Mouse (Mus musculus): Measurements from ENCODE around the gene Hmox2. TPM values are rescaled to one million over a fixed set of nuclear protein-coding genes. Genes with fewer than 3 reads are reported as not detected.

Hmox2 gene
- polyA plus RNA-seq, 1 experiment from 2014 or later, result 85.2 TPM

GRCm38 (mm10) chr16:4773289-4773970 lies 47.3 kb downstream of the Hmox2 start:
- no peak for ATAC-seq (ENCODE audit: insufficient read depth, low FRiP score)
- 47% methylated on average over 1 of the region's 1 CpGs for WGBS
- H3K36me3 ChIP-seq (ENCODE audit: control insufficient read depth, insufficient read depth, low read length), result no peaks in the 10 kb centered on the region

DNA sequence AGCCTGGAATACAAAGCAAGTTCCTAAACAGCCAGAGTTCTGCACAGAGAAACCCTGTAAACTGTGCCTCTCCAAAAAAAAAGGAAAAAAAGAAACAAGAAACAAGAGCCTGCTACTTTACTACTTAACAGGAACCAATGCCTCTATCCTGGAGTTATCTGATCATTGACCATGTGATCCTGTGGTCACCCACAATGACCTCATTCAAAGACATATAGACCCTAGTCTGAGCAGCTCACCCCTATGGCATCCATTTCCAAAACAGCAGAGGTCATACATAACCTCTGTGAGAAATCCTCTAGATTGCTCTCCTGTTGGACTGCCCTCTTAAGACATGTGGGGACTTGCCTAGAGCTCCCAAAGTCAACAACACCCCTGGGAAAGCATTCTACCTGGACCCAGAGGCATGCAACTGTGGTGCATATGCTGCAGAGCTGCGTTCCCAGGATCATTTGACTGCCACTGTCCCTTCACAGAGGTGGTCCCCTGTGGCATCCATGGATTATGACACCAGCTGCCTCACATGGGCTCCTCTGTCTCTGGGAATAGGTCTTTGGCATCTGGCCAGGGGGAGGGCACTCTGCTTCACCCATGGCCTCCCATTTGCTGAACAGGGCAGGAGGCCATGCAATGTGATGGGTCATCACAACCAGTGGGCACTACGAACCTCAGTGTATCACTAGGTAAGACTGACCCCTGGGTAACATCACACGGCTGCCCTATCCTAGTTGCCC lies 51.2 kb downstream of the Hmox2 start:
- H3K36me3 ChIP-seq (ENCODE audit: control insufficient read depth, insufficient read depth, low read length), result no peaks in the 10 kb centered on the region
- no peak overlapping the region; the same call in 1 of the 2 replicates for H3K27ac ChIP-seq (ENCODE audit: low read length)
- H3K4me3 ChIP-seq (replicated peaks; ENCODE audit: low read length), result no peak overlapping the region
- ATAC-seq (ENCODE audit: insufficient read depth, low FRiP score), result peak; percentile 37; the same call in 1 of the 2 replicates
- peaks cover 22% of the 10 kb centered on the region for H3K4me1 ChIP-seq (ENCODE audit: control insufficient read depth, insufficient read depth, low read length)
- H3K9me3 ChIP-seq (replicated peaks; ENCODE audit: control insufficient read depth, low read length), result no peaks in the 10 kb centered on the region
- H3K4me2 ChIP-seq (ENCODE audit: low read depth, low read length), result no peak overlapping the region
- H3K27me3 ChIP-seq (ENCODE audit: control insufficient read depth, insufficient read depth, low read length), result no peaks in the 10 kb centered on the region
- H3K9ac ChIP-seq (ENCODE audit: low read length), result no peak overlapping the region
- 82% methylated on average over 3 of the region's 3 CpGs for WGBS

More at GRCm38 (mm10) chr16:4773289-4773970, 47.3 kb downstream of the Hmox2 start:
- no peak overlapping the region for H3K27ac ChIP-seq (ENCODE audit: low read length)
- H3K4me2 ChIP-seq (ENCODE audit: low read depth, low read length), result no peak overlapping the region
- H3K4me3 ChIP-seq (replicated peaks; ENCODE audit: low read length), result no peak overlapping the region
- no peaks in the 10 kb centered on the region for H3K9me3 ChIP-seq (replicated peaks; ENCODE audit: control insufficient read depth, low read length)
- no peaks in the 10 kb centered on the region for H3K27me3 ChIP-seq (ENCODE audit: control insufficient read depth, insufficient read depth, low read length)
- H3K4me1 ChIP-seq (ENCODE audit: control insufficient read depth, insufficient read depth, low read length), result peaks cover 16% of the 10 kb centered on the region
- no peak overlapping the region for H3K9ac ChIP-seq (ENCODE audit: low read length)

DNA sequence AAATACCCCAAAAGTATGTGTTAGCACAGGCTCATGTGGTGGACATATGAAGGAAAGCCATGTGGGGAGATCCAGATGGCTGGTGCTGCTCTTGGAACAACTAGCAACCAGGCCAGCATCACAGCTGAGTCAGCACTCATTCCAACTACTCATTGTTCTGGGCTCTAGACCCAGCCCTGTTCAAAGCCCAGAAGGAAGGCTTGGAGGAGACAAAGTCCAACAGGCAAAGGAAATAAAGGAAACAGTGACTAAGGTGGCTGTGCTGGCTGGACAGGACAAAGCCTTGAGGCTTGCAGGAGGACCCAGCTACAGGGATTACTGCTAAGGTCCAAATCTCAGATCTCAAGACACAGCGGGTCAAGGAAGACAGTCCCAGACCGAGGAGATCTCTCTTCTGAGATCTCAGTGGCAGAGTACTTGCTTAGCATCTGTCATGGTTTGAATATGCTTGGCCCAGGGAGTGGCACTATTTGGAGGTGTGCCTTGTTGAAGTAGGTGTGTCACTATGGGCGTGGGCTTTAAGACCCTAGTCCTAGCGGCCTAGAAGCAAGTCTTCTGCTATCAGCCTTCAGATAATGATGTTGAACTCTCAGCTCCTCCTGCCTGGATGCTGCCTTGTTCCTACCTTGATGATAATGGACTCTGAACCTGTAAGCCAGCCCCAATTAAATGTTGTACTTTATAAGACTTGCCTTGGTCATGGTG lies 51.9 kb downstream of the Hmox2 start:
- peak; percentile 81 for ATAC-seq (ENCODE audit: insufficient read depth, low FRiP score)
- WGBS, result 86% methylated on average over 4 of the region's 4 CpGs
- Histone ChIP-seq H3K4me2 (ENCODE audit: low read depth, low read length) (no peak overlapping the region), H3K27me3 (ENCODE audit: control insufficient read depth, insufficient read depth, low read length) (no peaks in the 10 kb centered on the region), H3K4me3 (replicated peaks; ENCODE audit: low read length) (no peak overlapping the region), H3K27ac (ENCODE audit: low read length) (peak overlapping the region; percentile 17; the same call in 1 of the 2 replicates), H3K36me3 (ENCODE audit: control insufficient read depth, insufficient read depth, low read length) (no peaks in the 10 kb centered on the region), H3K4me1 (ENCODE audit: control insufficient read depth, insufficient read depth, low read length) (peaks cover 20% of the 10 kb centered on the region), H3K9ac (ENCODE audit: low read length) (no peak overlapping the region), H3K9me3 (replicated peaks; ENCODE audit: control insufficient read depth, low read length) (no peaks in the 10 kb centered on the region)

DNA sequence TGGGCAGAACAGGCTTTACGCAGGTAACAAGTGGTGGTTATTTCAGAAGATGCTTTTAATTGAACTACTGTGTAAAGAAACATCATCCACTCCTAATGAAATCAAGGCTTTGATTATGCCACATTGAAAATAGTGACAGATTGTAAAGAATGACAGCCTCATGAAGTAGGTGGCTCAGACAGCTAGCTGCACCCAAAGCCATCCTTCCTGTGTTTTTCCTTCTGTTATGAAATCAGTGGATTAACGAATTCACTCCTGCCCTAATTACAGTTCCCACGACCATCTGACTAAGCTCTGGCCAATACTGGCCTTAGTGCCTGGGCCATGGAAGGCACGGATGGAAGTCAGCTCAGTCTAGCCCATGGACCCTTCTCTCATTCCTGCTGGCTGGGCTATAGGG lies 52.8 kb downstream of the Hmox2 start:
- 94% methylated on average over 4 of the region's 4 CpGs for WGBS
- Histone ChIP-seq H3K27ac (ENCODE audit: low read length) (no peak overlapping the region), H3K36me3 (ENCODE audit: control insufficient read depth, insufficient read depth, low read length) (no peaks in the 10 kb centered on the region)

GRCm38 (mm10) chr16:4781524-4782196 lies 55.5 kb downstream of the Hmox2 start:
- Histone ChIP-seq H3K9me3 (replicated peaks; ENCODE audit: control insufficient read depth, low read length) (no peaks in the 10 kb centered on the region), H3K27ac (ENCODE audit: low read length) (no peak overlapping the region), H3K4me3 (replicated peaks; ENCODE audit: low read length) (no peak overlapping the region), H3K9ac (ENCODE audit: low read length) (no peak overlapping the region), H3K27me3 (ENCODE audit: control insufficient read depth, insufficient read depth, low read length) (no peaks in the 10 kb centered on the region), H3K36me3 (ENCODE audit: control insufficient read depth, insufficient read depth, low read length) (no peaks in the 10 kb centered on the region), H3K4me2 (ENCODE audit: low read depth, low read length) (no peak overlapping the region), H3K4me1 (ENCODE audit: control insufficient read depth, insufficient read depth, low read length) (peaks cover 33% of the 10 kb centered on the region)
- no peak for ATAC-seq (ENCODE audit: insufficient read depth, low FRiP score)
- WGBS, result 60% methylated on average over 5 of the region's 5 CpGs

More for the DNA sequence above, 52.8 kb downstream of the Hmox2 start:
- peaks cover 14% of the 10 kb centered on the region; the same call in 1 of the 2 replicates for H3K4me1 ChIP-seq (ENCODE audit: control insufficient read depth, insufficient read depth, low read length)
- ATAC-seq (ENCODE audit: insufficient read depth, low FRiP score), result no peak
- H3K4me3 ChIP-seq (replicated peaks; ENCODE audit: low read length), result no peak overlapping the region
- no peaks in the 10 kb centered on the region for H3K27me3 ChIP-seq (ENCODE audit: control insufficient read depth, insufficient read depth, low read length)
- no peak overlapping the region for H3K9ac ChIP-seq (ENCODE audit: low read length)
- no peak overlapping the region for H3K4me2 ChIP-seq (ENCODE audit: low read depth, low read length)
- no peaks in the 10 kb centered on the region for H3K9me3 ChIP-seq (replicated peaks; ENCODE audit: control insufficient read depth, low read length)

DNA sequence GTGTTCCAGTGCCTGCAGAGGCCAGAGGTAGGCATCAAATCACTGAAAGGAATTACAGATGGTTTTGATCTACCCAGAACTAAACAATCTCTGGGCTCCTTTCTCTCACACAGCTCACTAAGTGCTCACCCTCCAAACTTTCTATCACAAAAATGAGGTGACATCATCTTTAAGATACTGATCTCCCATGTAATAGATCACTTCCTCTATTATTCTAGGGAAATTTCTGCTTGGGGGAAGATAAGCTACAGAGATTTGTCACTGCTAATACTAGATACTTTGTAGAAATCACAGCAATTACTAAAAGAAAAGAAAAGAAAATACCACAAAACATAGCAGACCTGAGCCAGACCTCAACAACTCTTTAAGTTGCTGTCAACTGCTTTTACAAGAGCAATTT lies 56.4 kb downstream of the Hmox2 start:
- no peak overlapping the region for H3K27ac ChIP-seq (ENCODE audit: low read length)
- no peak overlapping the region for H3K9ac ChIP-seq (ENCODE audit: low read length)
- H3K9me3 ChIP-seq (replicated peaks; ENCODE audit: control insufficient read depth, low read length), result no peaks in the 10 kb centered on the region
- no peak overlapping the region for H3K4me2 ChIP-seq (ENCODE audit: low read depth, low read length)
- H3K27me3 ChIP-seq (ENCODE audit: control insufficient read depth, insufficient read depth, low read length), result no peaks in the 10 kb centered on the region
- no peaks in the 10 kb centered on the region for H3K36me3 ChIP-seq (ENCODE audit: control insufficient read depth, insufficient read depth, low read length)
- peaks cover 41% of the 10 kb centered on the region for H3K4me1 ChIP-seq (ENCODE audit: control insufficient read depth, insufficient read depth, low read length)
- no peak overlapping the region for H3K4me3 ChIP-seq (replicated peaks; ENCODE audit: low read length)
- ATAC-seq (ENCODE audit: insufficient read depth, low FRiP score), result no peak

DNA sequence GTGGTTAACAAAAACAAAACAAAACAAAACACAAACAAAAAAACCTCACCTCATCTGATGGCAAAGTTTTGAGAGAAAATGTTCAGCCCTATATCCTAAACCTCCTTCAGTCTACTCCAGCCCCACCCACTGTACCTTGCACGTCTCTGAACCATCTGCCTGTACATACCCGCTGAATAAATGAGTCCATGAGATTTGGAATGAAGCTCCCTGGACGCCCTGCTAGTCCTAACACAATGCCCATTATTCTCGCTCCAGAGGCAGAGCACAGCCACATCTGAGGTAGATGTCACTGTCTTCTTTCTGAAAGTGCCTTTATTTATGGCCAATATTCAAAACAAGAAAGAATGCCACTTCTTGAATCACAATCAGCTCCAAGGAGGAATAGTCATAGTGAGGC lies 59.5 kb downstream of the Hmox2 start:
- H3K9me3 ChIP-seq (replicated peaks; ENCODE audit: control insufficient read depth, low read length), result no peaks in the 10 kb centered on the region
- H3K4me3 ChIP-seq (replicated peaks; ENCODE audit: low read length), result no peak overlapping the region
- H3K9ac ChIP-seq (ENCODE audit: low read length), result no peak overlapping the region
- peaks cover 49% of the 10 kb centered on the region for H3K4me1 ChIP-seq (ENCODE audit: control insufficient read depth, insufficient read depth, low read length)
- H3K27me3 ChIP-seq (ENCODE audit: control insufficient read depth, insufficient read depth, low read length), result no peaks in the 10 kb centered on the region
- H3K27ac ChIP-seq (ENCODE audit: low read length), result no peak overlapping the region
- no peaks in the 10 kb centered on the region for H3K36me3 ChIP-seq (ENCODE audit: control insufficient read depth, insufficient read depth, low read length)
- WGBS, result 61% methylated on average over 4 of the region's 4 CpGs
- no peak overlapping the region for H3K4me2 ChIP-seq (ENCODE audit: low read depth, low read length)
- no peak for ATAC-seq (ENCODE audit: insufficient read depth, low FRiP score)

DNA sequence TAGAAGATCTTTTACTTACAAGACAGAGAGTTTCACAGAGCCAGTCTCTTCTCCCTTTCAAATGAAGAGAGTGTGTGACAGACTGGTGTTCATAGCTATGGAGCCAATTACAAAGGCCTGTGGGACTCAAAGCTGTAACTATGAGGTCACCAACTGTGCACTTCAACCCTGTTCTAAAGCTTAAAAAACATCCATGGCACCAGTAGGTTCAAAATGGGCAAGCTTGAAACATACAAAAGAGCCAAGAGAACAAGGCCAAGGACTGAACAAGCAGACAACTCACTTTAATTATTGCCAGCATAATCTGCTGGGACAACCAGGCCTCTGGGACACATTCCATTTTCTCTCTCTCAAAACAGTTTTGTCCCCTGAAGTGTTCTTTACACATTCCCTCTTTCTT lies 62.0 kb downstream of the Hmox2 start:
- ATAC-seq (ENCODE audit: insufficient read depth, low FRiP score), result no peak
- peaks cover 44% of the 10 kb centered on the region for H3K4me1 ChIP-seq (ENCODE audit: control insufficient read depth, insufficient read depth, low read length)
- peak overlapping the region; percentile 91 for H3K4me2 ChIP-seq (ENCODE audit: low read depth, low read length)
- H3K27me3 ChIP-seq (ENCODE audit: control insufficient read depth, insufficient read depth, low read length), result no peaks in the 10 kb centered on the region
- no peak overlapping the region for H3K27ac ChIP-seq (ENCODE audit: low read length)
- H3K36me3 ChIP-seq (ENCODE audit: control insufficient read depth, insufficient read depth, low read length), result no peaks in the 10 kb centered on the region
- H3K9ac ChIP-seq (ENCODE audit: low read length), result no peak overlapping the region
- H3K4me3 ChIP-seq (replicated peaks; ENCODE audit: low read length), result peak overlapping the region; percentile 16; the same call in 1 of the 2 replicates
- H3K9me3 ChIP-seq (replicated peaks; ENCODE audit: control insufficient read depth, low read length), result no peaks in the 10 kb centered on the region

Data from stomach, embryonic 16.5 days (tissue).